Mouse (Mus musculus) cerebellum, adult 2 months (tissue): ENCODE measurements around the gene Ccdc63. TPM values are rescaled to one million over a fixed set of nuclear protein-coding genes. Genes with fewer than 3 reads are reported as not detected.
"Not testable (repeated sequence)": the region's sequence is repeated elsewhere in the genome, so short reads cannot be mapped to it uniquely, and the experiment has no call there.

ENCODE experiments used
- DNase-seq, 2 experiments: peaks; one replicate each; pipeline ENCODE4 v3.0.0; 2021
- H3K27ac ChIP-seq: fragments of 200-500 bp; 2 replicates; pipeline ENCODE4 v1.5.1; 2012; ENCODE audit warnings: low read length, control low read depth, inconsistent platforms; ENCODE audit not compliant: insufficient read depth
- H3K27me3 ChIP-seq: fragments of 200-500 bp; 2 replicates; pipeline ENCODE4 v1.6.1; 2012; ENCODE audit warnings: inconsistent platforms, mild to moderate bottlenecking, low read length, moderate library complexity; ENCODE audit not compliant: control insufficient read depth, insufficient read depth
- H3K4me1 ChIP-seq: fragments of 200-500 bp; 2 replicates; pipeline ENCODE4 v1.6.1; 2011; ENCODE audit warnings: low read length; ENCODE audit not compliant: control insufficient read depth, insufficient read depth
- H3K4me3 ChIP-seq: fragments of 200-500 bp; replicated peaks from 2 replicates; pipeline ENCODE3; 2011; ENCODE audit warnings: mild to moderate bottlenecking, low read depth, low read length, control low read depth; ENCODE audit not compliant: insufficient read depth
- CTCF ChIP-seq: fragments of 200-500 bp; IDR thresholded peaks from 2 replicates; pipeline ENCODE4 v1.5.1; 2011; ENCODE audit warnings: low read depth, mild to moderate bottlenecking, control low read depth, low read length, moderate library complexity, borderline replicate concordance; ENCODE audit not compliant: insufficient read depth
- POLR2A ChIP-seq: fragments of 200-500 bp; IDR thresholded peaks from 2 replicates; pipeline ENCODE4 v1.6.1; 2011; ENCODE audit warnings: low read length, control low read depth, borderline replicate concordance; ENCODE audit not compliant: insufficient read depth
- WGBS: fragments of 180-500 bp; shearing (Covaris S2); methylation state at CpG from one replicate; pipeline ENCODE4 v1.1.7; 2018; 5-methylcytosine and 5-hydroxymethylcytosine counted together
- polyA plus RNA-seq: library from polyadenylated mRNA; depleted of rRNA; stranded (reverse); fragments of >200 nt; gene quantifications from 2 replicates; pipeline ENCODE4 v1.2.3, GENCODE M21; 2012; rRNA removed

The Ccdc63 gene
- 9.3 and 11.9 TPM in 2 replicates for polyA plus RNA-seq

DNA sequence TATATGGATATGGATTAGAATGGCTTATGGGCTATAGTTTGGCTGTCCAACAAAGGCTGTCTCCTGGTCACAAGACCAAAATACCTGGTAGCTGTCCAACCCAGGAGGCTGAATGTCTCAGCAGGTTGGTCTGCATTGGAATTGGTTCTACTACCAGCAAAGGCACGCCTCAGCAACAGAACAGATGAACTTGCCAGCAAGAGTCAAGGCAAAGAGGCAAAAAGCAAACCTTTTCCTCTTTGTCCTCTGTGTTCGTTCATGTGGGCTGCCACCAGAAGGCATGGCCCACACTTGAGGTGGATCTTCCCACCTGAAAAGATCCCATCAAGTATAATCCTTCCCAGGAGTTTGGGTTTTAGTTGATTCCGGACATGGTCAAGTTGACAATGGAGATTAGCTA, at the start of gene Ccdc63:
TSS of gene Ccdc63 (minus strand) at position 101 of the 400 bp plus-strand sequence.
- H3K27ac ChIP-seq = no peak within 1 kb of the TSS
- WGBS = 88% methylated on average over 3 of the region's 3 CpGs
- H3K4me1 ChIP-seq = peaks cover 7% of the 10 kb centered on the region; the same call in 1 of the 2 replicates
- no peak within 1 kb of the TSS for H3K4me3 ChIP-seq
- no peak for TF ChIP-seq POLR2A
- no peak for TF ChIP-seq CTCF
- peak in 1 of 2 experiments; percentile 7 for DNase-seq
- no peaks in the 10 kb centered on the region for H3K27me3 ChIP-seq

- Histone ChIP-seq H3K4me1 (no peaks in the 10 kb centered on the region), H3K27ac (no peak overlapping the region), H3K27me3 (no peaks in the 10 kb centered on the region), H3K4me3 (no peak overlapping the region)
- no peak for TF ChIP-seq POLR2A
- TF ChIP-seq CTCF = no peak
- no peak for DNase-seq
- 44% methylated on average over 3 of the region's 3 CpGs for WGBS
Observed at GRCm38 (mm10) chr5:122189115-122189514, 48.5 kb upstream of the Ccdc63 start.

DNA sequence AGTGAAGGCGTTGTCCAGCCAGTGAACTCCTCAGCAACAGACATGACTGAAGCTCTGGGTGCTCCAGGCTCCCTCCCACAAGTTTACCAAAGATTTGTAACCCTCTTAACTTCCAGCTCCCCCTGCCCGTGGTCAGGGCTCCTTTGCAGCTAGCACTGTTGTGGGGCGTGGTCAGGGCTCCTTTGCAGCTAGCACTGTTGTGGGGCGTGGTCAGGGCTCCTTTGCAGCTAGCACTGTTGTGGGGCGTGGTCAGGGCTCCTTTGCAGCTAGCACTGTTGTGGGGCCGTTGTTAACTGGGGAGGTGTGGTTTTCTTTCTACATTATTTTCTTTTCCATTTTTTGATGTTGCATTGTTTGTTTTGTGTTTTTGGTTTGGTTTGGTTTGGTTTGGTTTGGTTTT, 44.2 kb upstream of the Ccdc63 start:
- not testable (repeated sequence) for DNase-seq, H3K4me1 ChIP-seq, H3K27ac ChIP-seq, H3K27me3 ChIP-seq, H3K4me3 ChIP-seq
- WGBS = 94% methylated on average over 6 of the region's 6 CpGs

- Histone ChIP-seq H3K4me1 (no peaks in the 10 kb centered on the region), H3K27me3 (no peaks in the 10 kb centered on the region), H3K27ac (no peak overlapping the region), H3K4me3 (no peak overlapping the region)
- TF ChIP-seq POLR2A (no peak), CTCF (no peak)
- 93% methylated on average over 7 of the region's 7 CpGs for WGBS
- DNase-seq = no peak
Observed at GRCm38 (mm10) chr5:122184283-122184806, 43.7 kb upstream of the Ccdc63 start.

GRCm38 (mm10) chr5:122179665-122180064, 39.0 kb upstream of the Ccdc63 start:
- Histone ChIP-seq H3K27me3 (no peaks in the 10 kb centered on the region), H3K27ac (no peak overlapping the region), H3K4me3 (no peak overlapping the region), H3K4me1 (peaks cover 8% of the 10 kb centered on the region)
- TF ChIP-seq POLR2A (no peak), CTCF (no peak)
- 23% methylated on average over 6 of the region's 6 CpGs for WGBS
- no peak for DNase-seq

- no peak overlapping the region for H3K4me3 ChIP-seq
- H3K4me1 ChIP-seq = peaks cover 27% of the 10 kb centered on the region
- DNase-seq = peak; percentile 59 to 60
- H3K27ac ChIP-seq = no peak overlapping the region
- 0% methylated on average over 1 of the region's 1 CpGs for WGBS
- no peaks in the 10 kb centered on the region for H3K27me3 ChIP-seq
- TF ChIP-seq POLR2A (no peak), CTCF (peak; percentile 80)
Observed at GRCm38 (mm10) chr5:122176398-122176797, 35.8 kb upstream of the Ccdc63 start.

- DNase-seq = no peak
- no peak for TF ChIP-seq CTCF
- TF ChIP-seq POLR2A = no peak
- Histone ChIP-seq H3K27ac (no peak overlapping the region), H3K4me1 (peaks cover 31% of the 10 kb centered on the region), H3K27me3 (no peaks in the 10 kb centered on the region), H3K4me3 (no peak overlapping the region)
- 78% methylated on average over 7 of the region's 7 CpGs for WGBS
Observed at GRCm38 (mm10) chr5:122175961-122176360, 35.3 kb upstream of the Ccdc63 start.

- 29% methylated on average over 2 of the region's 2 CpGs for WGBS
- H3K4me1 ChIP-seq = peaks cover 33% of the 10 kb centered on the region
- H3K4me3 ChIP-seq = no peak overlapping the region
- H3K27ac ChIP-seq = no peak overlapping the region
- peak in 1 of 2 experiments; percentile 40 for DNase-seq
- H3K27me3 ChIP-seq = no peaks in the 10 kb centered on the region
- no peak for TF ChIP-seq POLR2A
- no peak for TF ChIP-seq CTCF
Observed at GRCm38 (mm10) chr5:122175402-122175801, 34.8 kb upstream of the Ccdc63 start.

DNA sequence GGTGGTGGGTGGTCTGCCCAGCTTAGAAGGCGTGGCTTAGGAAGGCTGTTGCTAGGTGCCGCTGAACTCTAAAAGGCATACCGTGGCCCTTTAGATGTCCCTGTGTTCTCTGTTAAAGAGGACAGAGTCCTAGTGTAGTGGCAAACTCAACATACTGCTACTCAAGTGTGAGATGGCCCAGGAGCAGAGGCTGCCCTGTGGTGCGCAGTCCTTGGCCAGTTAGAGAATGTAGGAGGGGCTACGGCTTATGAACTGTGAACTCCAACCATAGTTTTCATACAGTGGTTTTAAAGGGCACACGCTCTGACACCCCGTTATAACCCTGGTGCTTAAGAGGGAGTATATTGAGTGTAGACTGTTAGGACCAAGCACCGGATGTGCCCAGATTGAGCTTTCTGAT, 30.4 kb upstream of the Ccdc63 start:
- peak overlapping the region; percentile 9 for H3K4me3 ChIP-seq
- H3K27ac ChIP-seq = no peak overlapping the region
- 74% methylated on average over 8 of the region's 8 CpGs for WGBS
- no peak for TF ChIP-seq CTCF
- no peak for TF ChIP-seq POLR2A
- H3K4me1 ChIP-seq = peaks cover 57% of the 10 kb centered on the region
- no peak for DNase-seq
- no peaks in the 10 kb centered on the region for H3K27me3 ChIP-seq
